Mouse (Mus musculus) intestine, embryonic 16.5 days (tissue): Measurements from ENCODE around the gene Ces1d. TPM values are rescaled to one million over a fixed set of nuclear protein-coding genes. Genes with fewer than 3 reads are reported as not detected.
A peak's percentile ranks its signal among the peaks of the same experiment; 100 is the strongest.
"Not testable (repeated sequence)": the region's sequence is repeated elsewhere in the genome, so short reads cannot be mapped to it uniquely, and the experiment has no call there.

Experiments used
- ATAC-seq: fragments of 200-750 bp; cut with Nextera tagmentation; 2 replicates; pipeline ENCODE4 v1.8.0; 2017; ENCODE audit warnings: moderate TSS enrichment, moderate library complexity
- H3K27ac ChIP-seq: fragments of 300-500 bp; sonication (generic); 2 replicates; pipeline ENCODE4 v1.5.1; 2014; ENCODE audit warnings: mild to moderate bottlenecking, low read length
- H3K27me3 ChIP-seq: fragments of 300-500 bp; sonication (generic); replicated peaks from 2 replicates; pipeline ENCODE4 v1.6.1; 2014; ENCODE audit warnings: low read length, control low read depth, mixed read lengths; ENCODE audit not compliant: control insufficient read depth, insufficient read depth
- H3K36me3 ChIP-seq: fragments of 300-500 bp; sonication (generic); 2 replicates; pipeline ENCODE4 v1.6.1; 2014; ENCODE audit warnings: low read length, control low read depth; ENCODE audit not compliant: control insufficient read depth, insufficient read depth
- H3K4me1 ChIP-seq: fragments of 300-500 bp; sonication (generic); 2 replicates; pipeline ENCODE4 v1.6.1; 2014; ENCODE audit warnings: low read length, control low read depth, mixed read lengths; ENCODE audit not compliant: control insufficient read depth, insufficient read depth
- H3K4me2 ChIP-seq: fragments of 300-500 bp; sonication (generic); 2 replicates; pipeline ENCODE4 v1.6.1; 2014; ENCODE audit warnings: low read depth, low read length, control low read depth
- H3K4me3 ChIP-seq: fragments of 300-500 bp; sonication (generic); 2 replicates; pipeline ENCODE4 v1.5.1; 2014; ENCODE audit warnings: mild to moderate bottlenecking, low read length
- H3K9ac ChIP-seq: fragments of 300-500 bp; sonication (generic); 2 replicates; pipeline ENCODE4 v1.6.1; 2014; ENCODE audit warnings: low read depth, low read length
- H3K9me3 ChIP-seq: fragments of 300-500 bp; sonication (generic); 2 replicates; pipeline ENCODE4 v1.6.1; 2016; ENCODE audit warnings: low read length, control low read depth; ENCODE audit not compliant: control insufficient read depth
- WGBS: fragments of 180-500 bp; shearing (Covaris S2); extraction: QIAGEN DNeasy Blood & Tissue Kit; methylation state at CpG from one replicate; pipeline ENCODE4 v1.1.7; 2014; 5-methylcytosine and 5-hydroxymethylcytosine counted together
- polyA plus RNA-seq: library from polyadenylated mRNA; unstranded; fragments of >200 nt; fragmentation: Nextera tagmentation; extraction: Ambion mirVana; gene quantifications from 2 replicates; pipeline ENCODE4 v1.2.1, GENCODE M21; 2015

Gene Ces1d
- polyA plus RNA-seq, result 1.2 and 1.4 TPM in 2 replicates

- Histone ChIP-seq H3K4me3 (no peak within 1 kb of the TSS), H3K9ac (no peak within 1 kb of the TSS), H3K9me3 (no peaks in the 10 kb centered on the region), H3K4me1 (no peaks in the 10 kb centered on the region), H3K27me3 (no peaks in the 10 kb centered on the region), H3K27ac (no peak within 1 kb of the TSS), H3K4me2 (no peak within 1 kb of the TSS), H3K36me3 (no peaks in the 10 kb centered on the region)
- peak; percentile 95 for ATAC-seq
- WGBS, result 69% methylated on average over 8 of the region's 8 CpGs
Observed at GRCm38 (mm10) chr8:93197685-93198525, at the start of gene Ces1d. Gene Ces1d, minus strand, starts transcription at chr8:93197838.

- H3K9me3 ChIP-seq, result no peaks in the 10 kb centered on the region
- H3K27me3 ChIP-seq, result no peaks in the 10 kb centered on the region
- ATAC-seq, result peak; percentile 88
- H3K4me3 ChIP-seq, result no peak overlapping the region
- H3K4me2 ChIP-seq, result no peak overlapping the region
- H3K27ac ChIP-seq, result no peak overlapping the region
- no peaks in the 10 kb centered on the region for H3K4me1 ChIP-seq
- 54% methylated on average over 2 of the region's 2 CpGs for WGBS
- H3K9ac ChIP-seq, result no peak overlapping the region
- H3K36me3 ChIP-seq, result no peaks in the 10 kb centered on the region
Observed at GRCm38 (mm10) chr8:93246057-93246456, 48.4 kb upstream of the Ces1d start.

GRCm38 (mm10) chr8:93239884-93240283, 42.2 kb upstream of the Ces1d start:
- H3K4me2 ChIP-seq, result no peak overlapping the region
- H3K4me3 ChIP-seq, result no peak overlapping the region
- H3K4me1 ChIP-seq, result no peaks in the 10 kb centered on the region
- no peaks in the 10 kb centered on the region for H3K9me3 ChIP-seq
- H3K27ac ChIP-seq, result no peak overlapping the region
- H3K36me3 ChIP-seq, result no peaks in the 10 kb centered on the region
- H3K9ac ChIP-seq, result no peak overlapping the region
- no peaks in the 10 kb centered on the region for H3K27me3 ChIP-seq
- ATAC-seq, result no peak

GRCm38 (mm10) chr8:93235681-93236080, 38.0 kb upstream of the Ces1d start:
- Histone ChIP-seq H3K4me2 (no peak overlapping the region), H3K36me3 (no peaks in the 10 kb centered on the region), H3K9me3 (no peaks in the 10 kb centered on the region), H3K4me1 (no peaks in the 10 kb centered on the region), H3K27me3 (no peaks in the 10 kb centered on the region), H3K27ac (no peak overlapping the region), H3K9ac (no peak overlapping the region), H3K4me3 (no peak overlapping the region)
- no peak for ATAC-seq
- 76% methylated on average over 1 of the region's 1 CpGs for WGBS

GRCm38 (mm10) chr8:93234706-93235105, 37.1 kb upstream of the Ces1d start:
- Histone ChIP-seq H3K4me2 (no peak overlapping the region), H3K36me3 (no peaks in the 10 kb centered on the region), H3K4me1 (no peaks in the 10 kb centered on the region), H3K27ac (no peak overlapping the region), H3K9me3 (no peaks in the 10 kb centered on the region), H3K4me3 (no peak overlapping the region), H3K27me3 (no peaks in the 10 kb centered on the region), H3K9ac (no peak overlapping the region)
- 86% methylated on average over 1 of the region's 1 CpGs for WGBS
- no peak for ATAC-seq

- WGBS, result 61% methylated on average over 6 of the region's 6 CpGs
- Histone ChIP-seq H3K27ac (no peak overlapping the region), H3K4me2 (no peak overlapping the region)
Observed at GRCm38 (mm10) chr8:93234068-93234467, 36.4 kb upstream of the Ces1d start.

GRCm38 (mm10) chr8:93229446-93229845, 31.8 kb upstream of the Ces1d start, which contains the start of gene Ces1e:
Gene Ces1e, minus strand, starts transcription at chr8:93229619.
- Histone ChIP-seq H3K4me3 (no peak within 1 kb of the TSS), H3K9me3 (no peaks in the 10 kb centered on the region), H3K4me1 (peaks cover 4% of the 10 kb centered on the region), H3K27ac (peak within 1 kb of the TSS; percentile 59; the same call in 1 of the 2 replicates), H3K36me3 (no peaks in the 10 kb centered on the region), H3K4me2 (peak within 1 kb of the TSS; percentile 45), H3K27me3 (no peaks in the 10 kb centered on the region), H3K9ac (no peak within 1 kb of the TSS)
- peak; percentile 97 for ATAC-seq

More at GRCm38 (mm10) chr8:93234068-93234467, 36.4 kb upstream of the Ces1d start:
- H3K9ac ChIP-seq, result no peak overlapping the region
- H3K9me3 ChIP-seq, result no peaks in the 10 kb centered on the region
- H3K4me3 ChIP-seq, result no peak overlapping the region
- ATAC-seq, result no peak
- H3K27me3 ChIP-seq, result no peaks in the 10 kb centered on the region
- no peaks in the 10 kb centered on the region for H3K4me1 ChIP-seq
- no peaks in the 10 kb centered on the region for H3K36me3 ChIP-seq

GRCm38 (mm10) chr8:93228673-93229370, 31.2 kb upstream of the Ces1d start:
- Histone ChIP-seq H3K4me2 (peak overlapping the region; percentile 45), H3K4me3 (no peak overlapping the region), H3K27me3 (no peaks in the 10 kb centered on the region), H3K4me1 (peaks cover 4% of the 10 kb centered on the region), H3K9ac (no peak overlapping the region), H3K36me3 (no peaks in the 10 kb centered on the region), H3K9me3 (no peaks in the 10 kb centered on the region), H3K27ac (peak overlapping the region; percentile 59; the same call in 1 of the 2 replicates)
- peak; percentile 94 for ATAC-seq
- WGBS, result 59% methylated on average over 11 of the region's 11 CpGs

GRCm38 (mm10) chr8:93226471-93226870, 28.8 kb upstream of the Ces1d start:
- not testable (repeated sequence) for H3K9ac ChIP-seq, H3K4me2 ChIP-seq, ATAC-seq, H3K27ac ChIP-seq, H3K4me1 ChIP-seq, H3K27me3 ChIP-seq, H3K9me3 ChIP-seq, H3K4me3 ChIP-seq, H3K36me3 ChIP-seq
- 93% methylated on average over 1 of the region's 1 CpGs for WGBS
